Mouse (Mus musculus) midbrain, postnatal 0 days (tissue): Measurements from ENCODE around the gene Svs4. TPM values are rescaled to one million over a fixed set of nuclear protein-coding genes. Genes with fewer than 3 reads are reported as not detected.

ENCODE experiments used
- ATAC-seq: fragments of 200-750 bp; cut with Nextera tagmentation; 2 replicates; pipeline ENCODE4 v1.8.0; 2017; ENCODE audit warnings: moderate number of reproducible peaks, mild to moderate bottlenecking, moderate TSS enrichment, moderate library complexity; ENCODE audit not compliant: low FRiP score
- DNase-seq: peaks from one replicate; pipeline ENCODE4 v3.0.0-alpha.2; 2015; ENCODE audit warnings: low spot score
- H3K27ac ChIP-seq: fragments of 300-500 bp; sonication (generic); 2 replicates; pipeline ENCODE4 v1.5.1; 2014; ENCODE audit warnings: low read depth, mild to moderate bottlenecking, low read length, mixed read lengths
- H3K27me3 ChIP-seq: fragments of 300-500 bp; sonication (generic); 2 replicates; pipeline ENCODE4 v1.6.1; 2014; ENCODE audit warnings: low read length, control low read depth, mixed read lengths; ENCODE audit not compliant: insufficient read depth
- H3K36me3 ChIP-seq: fragments of 300-500 bp; sonication (generic); 2 replicates; pipeline ENCODE4 v1.6.1; 2014; ENCODE audit warnings: low read length, control low read depth, mixed read lengths; ENCODE audit not compliant: insufficient read depth
- H3K4me1 ChIP-seq: fragments of 300-500 bp; sonication (generic); 2 replicates; pipeline ENCODE4 v1.6.1; 2014; ENCODE audit warnings: mild to moderate bottlenecking, control low read depth, antibody characterized with exemption, low read length, mixed read lengths; ENCODE audit not compliant: insufficient read depth
- H3K4me2 ChIP-seq: fragments of 300-500 bp; sonication (generic); 2 replicates; pipeline ENCODE4 v1.6.1; 2014; ENCODE audit warnings: low read depth, mild to moderate bottlenecking, low read length, mixed read lengths; ENCODE audit not compliant: poor library complexity, severe bottlenecking
- H3K4me3 ChIP-seq: fragments of 300-500 bp; sonication (generic); 2 replicates; pipeline ENCODE4 v1.5.1; 2014; ENCODE audit warnings: low read depth, mild to moderate bottlenecking, low read length, moderate library complexity
- H3K9ac ChIP-seq: fragments of 300-500 bp; sonication (generic); replicated peaks from 2 replicates; pipeline ENCODE4 v1.6.1; 2014; ENCODE audit warnings: mild to moderate bottlenecking, low read length, moderate library complexity, mixed read lengths; ENCODE audit not compliant: poor library complexity, severe bottlenecking
- H3K9me3 ChIP-seq: fragments of 300-500 bp; sonication (generic); 2 replicates; pipeline ENCODE4 v1.6.1; 2016; ENCODE audit warnings: low read length, control low read depth
- CTCF ChIP-seq: IDR thresholded peaks from 2 replicates; pipeline ENCODE4 v1.5.1; 2016; ENCODE audit warnings: antibody characterized with exemption, mild to moderate bottlenecking
- WGBS: fragments of 180-500 bp; shearing (Covaris S2); extraction: QIAGEN DNeasy Blood & Tissue Kit; methylation state at CpG from one replicate; pipeline ENCODE4 v1.1.7; 2014; 5-methylcytosine and 5-hydroxymethylcytosine counted together
- polyA plus RNA-seq: library from polyadenylated mRNA; unstranded; fragments of >200 nt; fragmentation: Nextera tagmentation; extraction: Ambion mirVana; gene quantifications from 2 replicates; pipeline ENCODE4 v1.2.1, GENCODE M21; 2015
- total RNA-seq: library from RNA; depleted of rRNA; stranded (reverse); fragments of >200 nt; gene quantifications from 2 replicates; pipeline ENCODE4 v1.2.3, GENCODE M21; 2014; rRNA removed

The Svs4 gene
- total and polyA plus RNA-seq, 2 experiments from 2014 or later = not detected

DNA sequence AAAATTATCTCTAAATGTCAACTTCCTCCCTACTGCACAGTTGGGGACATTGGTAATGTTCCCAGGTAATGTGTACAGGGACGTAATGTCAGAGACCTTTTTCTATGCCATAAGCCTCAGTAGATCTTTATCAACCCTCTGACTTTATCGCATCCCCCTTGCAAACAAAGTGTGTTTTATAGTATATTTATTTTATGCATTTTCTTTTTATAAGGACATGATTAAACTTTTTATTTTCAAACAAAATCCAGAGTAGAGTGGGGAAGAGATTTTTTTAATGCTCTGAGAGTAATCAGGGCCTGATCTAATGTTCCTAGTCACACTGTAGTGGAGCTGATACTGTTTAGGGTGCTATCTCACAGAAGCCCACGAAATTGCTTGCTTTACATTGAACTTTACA, 39.9 kb downstream of the Svs4 start, which contains the start of gene Svs2:
TSS of gene Svs2 (minus strand) at position 101 of the 400 bp plus-strand sequence.
- H3K9me3 ChIP-seq = no peaks in the 10 kb centered on the region
- H3K9ac ChIP-seq = no peak within 1 kb of the TSS
- no peaks in the 10 kb centered on the region for H3K4me1 ChIP-seq
- H3K27ac ChIP-seq = no peak within 1 kb of the TSS
- H3K4me2 ChIP-seq = no peak within 1 kb of the TSS
- H3K36me3 ChIP-seq = no peaks in the 10 kb centered on the region
- ATAC-seq (no peak), DNase-seq (no peak)
- TF ChIP-seq CTCF = no peak
- H3K4me3 ChIP-seq = no peak within 1 kb of the TSS
- WGBS = 82% methylated on average over 3 of the region's 3 CpGs
- H3K27me3 ChIP-seq = no peaks in the 10 kb centered on the region

DNA sequence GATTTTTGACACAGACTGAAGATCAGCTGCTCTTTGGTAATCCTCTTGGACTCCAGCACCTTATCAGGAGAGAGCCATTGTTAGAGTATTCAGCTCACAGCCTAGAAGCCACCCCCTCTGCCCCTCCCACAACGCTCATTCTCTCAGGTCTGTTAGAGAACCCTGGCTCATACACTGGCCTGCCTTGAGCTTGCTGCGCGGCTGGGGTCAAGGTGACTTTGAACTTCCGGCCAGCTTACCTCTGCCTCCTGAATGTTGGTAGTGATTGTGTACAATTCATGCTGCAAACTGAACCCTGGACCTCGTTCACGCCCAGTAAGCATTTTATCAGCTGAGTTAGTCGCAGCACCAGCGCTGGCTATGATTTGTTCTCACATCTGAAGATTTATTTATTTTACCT, 45.6 kb downstream of the Svs4 start:
- WGBS = 90% methylated on average over 8 of the region's 8 CpGs
- Histone ChIP-seq H3K4me1 (no peaks in the 10 kb centered on the region), H3K4me2 (no peak overlapping the region), H3K9me3 (no peaks in the 10 kb centered on the region), H3K4me3 (no peak overlapping the region), H3K9ac (no peak overlapping the region), H3K27me3 (no peaks in the 10 kb centered on the region), H3K36me3 (no peaks in the 10 kb centered on the region), H3K27ac (no peak overlapping the region)
- no peak for ATAC-seq
- no peak for TF ChIP-seq CTCF
- DNase-seq = no peak

DNA sequence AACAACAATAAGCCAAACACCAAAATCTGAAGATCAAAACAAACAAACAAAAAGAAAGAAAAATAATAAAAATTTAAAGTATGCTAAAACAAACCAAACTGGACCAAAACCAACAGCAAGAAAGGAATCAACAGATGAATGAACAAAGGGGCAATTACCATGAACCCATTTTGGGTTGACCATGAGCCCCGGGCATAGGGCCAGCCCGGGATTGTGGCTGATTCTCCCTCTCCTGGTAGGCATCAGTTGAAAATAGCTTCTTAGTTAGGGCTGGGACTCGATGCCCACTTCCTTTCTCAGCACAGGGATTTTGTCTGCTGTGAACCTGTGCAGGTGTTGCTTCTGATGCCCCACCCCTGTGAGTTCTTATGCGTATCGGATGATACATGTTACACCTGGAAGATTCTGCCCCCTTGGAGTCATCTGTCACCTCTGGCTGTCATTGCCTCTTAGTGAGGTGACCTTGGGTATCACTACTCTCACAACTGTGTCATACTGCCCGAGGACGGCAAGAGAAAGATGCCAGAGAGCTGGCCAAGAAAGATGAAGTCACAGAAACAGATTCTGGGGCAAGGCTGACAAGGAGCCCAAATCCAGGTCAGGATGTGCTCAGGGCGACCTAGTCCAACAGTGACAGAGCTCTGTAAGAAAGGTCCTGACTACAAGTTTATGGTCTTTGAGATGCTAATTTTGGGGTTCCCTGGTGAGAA, 49.7 kb downstream of the Svs4 start:
- H3K9me3 ChIP-seq = no peaks in the 10 kb centered on the region
- no peak overlapping the region for H3K4me3 ChIP-seq
- H3K9ac ChIP-seq = no peak overlapping the region
- no peak for TF ChIP-seq CTCF
- no peak overlapping the region for H3K27ac ChIP-seq
- H3K36me3 ChIP-seq = no peaks in the 10 kb centered on the region
- H3K4me1 ChIP-seq = no peaks in the 10 kb centered on the region
- WGBS = 86% methylated on average over 8 of the region's 8 CpGs
- ATAC-seq (no peak), DNase-seq (no peak)
- H3K27me3 ChIP-seq = no peaks in the 10 kb centered on the region
- H3K4me2 ChIP-seq = no peak overlapping the region

Other genes starting within 250 kb of the Svs4 start
- gene Stk4, start 208.1 kb downstream of the Svs4 start, total RNA-seq = 24.6 and 28.3 TPM in 2 replicates
- 11.1 and 13.7 TPM in 2 replicates for gene Stk4, start 208.1 kb downstream of the Svs4 start, polyA plus RNA-seq
- 32.4 and 34.7 TPM in 2 replicates for gene Tomm34, start 207.3 kb downstream of the Svs4 start, total RNA-seq
- gene Tomm34, start 207.3 kb downstream of the Svs4 start, polyA plus RNA-seq = 45.3 and 46.7 TPM in 2 replicates
- 10.1 and 15.6 TPM in 2 replicates for gene Kcns1, start 107.3 kb downstream of the Svs4 start, total RNA-seq
- 3.8 and 4.3 TPM in 2 replicates for gene Kcns1, start 107.3 kb downstream of the Svs4 start, polyA plus RNA-seq
- not detected in 2 replicates for gene Wfdc5, start 95.7 kb downstream of the Svs4 start, total RNA-seq
- not detected in 2 replicates for gene Wfdc5, start 95.7 kb downstream of the Svs4 start, polyA plus RNA-seq
- not detected in 2 replicates for gene Wfdc12, start 87.9 kb downstream of the Svs4 start, total RNA-seq
- gene Wfdc12, start 87.9 kb downstream of the Svs4 start, polyA plus RNA-seq = not detected in 2 replicates
- gene Wfdc15a, start 78.3 kb downstream of the Svs4 start, total RNA-seq = not detected in 2 replicates
- not detected in 2 replicates for gene Wfdc15a, start 78.3 kb downstream of the Svs4 start, polyA plus RNA-seq
- not detected in 2 replicates for gene Wfdc15b, start 56.8 kb downstream of the Svs4 start, total RNA-seq
- not detected in 2 replicates for gene Wfdc15b, start 56.8 kb downstream of the Svs4 start, polyA plus RNA-seq
- gene Svs2, start 40.0 kb downstream of the Svs4 start, total RNA-seq = not detected in 2 replicates
- not detected in 2 replicates for gene Svs2, start 40.0 kb downstream of the Svs4 start, polyA plus RNA-seq
- not detected in 2 replicates for gene Svs3b, start 21.8 kb downstream of the Svs4 start, total RNA-seq
- not detected in 2 replicates for gene Svs3b, start 21.8 kb downstream of the Svs4 start, polyA plus RNA-seq
- gene Svs3a, start 10.8 kb upstream of the Svs4 start, total RNA-seq = not detected in 2 replicates
- not detected in 2 replicates for gene Svs3a, start 10.8 kb upstream of the Svs4 start, polyA plus RNA-seq
- not detected in 2 replicates for gene Svs6, start 38.3 kb upstream of the Svs4 start, total RNA-seq
- gene Svs6, start 38.3 kb upstream of the Svs4 start, polyA plus RNA-seq = not detected in 2 replicates
- gene Svs5, start 54.3 kb upstream of the Svs4 start, total RNA-seq = not detected in 2 replicates
- not detected in 2 replicates for gene Svs5, start 54.3 kb upstream of the Svs4 start, polyA plus RNA-seq
- gene Slpi, start 110.6 kb upstream of the Svs4 start, total RNA-seq = not detected in 2 replicates
- 0.27 and 0.36 TPM in 2 replicates for gene Slpi, start 110.6 kb upstream of the Svs4 start, polyA plus RNA-seq
- gene Rbpjl, start 124.7 kb upstream of the Svs4 start, total RNA-seq = 0.77 TPM in 1 of 2 replicates, not detected in the other
- gene Rbpjl, start 124.7 kb upstream of the Svs4 start, polyA plus RNA-seq = 0.04 TPM in 1 of 2 replicates, not detected in the other
- gene Matn4, start 126.7 kb upstream of the Svs4 start, total RNA-seq = 1.9 and 2.0 TPM in 2 replicates
- 1.9 and 2.1 TPM in 2 replicates for gene Matn4, start 126.7 kb upstream of the Svs4 start, polyA plus RNA-seq
- gene Sdc4, start 165.4 kb upstream of the Svs4 start, total RNA-seq = 13.8 and 20.3 TPM in 2 replicates
- gene Sdc4, start 165.4 kb upstream of the Svs4 start, polyA plus RNA-seq = 18.3 and 19.3 TPM in 2 replicates
- 194 and 206 TPM in 2 replicates for gene Sys1, start 178.5 kb upstream of the Svs4 start, total RNA-seq
- gene Sys1, start 178.5 kb upstream of the Svs4 start, polyA plus RNA-seq = 103 and 108 TPM in 2 replicates
- gene Gm20458, start 182.5 kb upstream of the Svs4 start, total RNA-seq = 4.7 and 15.0 TPM in 2 replicates
- 6.9 and 7.2 TPM in 2 replicates for gene Gm20458, start 182.5 kb upstream of the Svs4 start, polyA plus RNA-seq
- not detected in 2 replicates for gene Trp53tg5, start 195.3 kb upstream of the Svs4 start, total RNA-seq
- not detected in 2 replicates for gene Trp53tg5, start 195.3 kb upstream of the Svs4 start, polyA plus RNA-seq
- gene Dbndd2, start 207.6 kb upstream of the Svs4 start, total RNA-seq = 21.1 and 26.7 TPM in 2 replicates
- gene Dbndd2, start 207.6 kb upstream of the Svs4 start, polyA plus RNA-seq = 24.8 and 25.4 TPM in 2 replicates
- gene Pigt, start 219.1 kb upstream of the Svs4 start, total RNA-seq = 117 and 126 TPM in 2 replicates
- gene Pigt, start 219.1 kb upstream of the Svs4 start, polyA plus RNA-seq = 121 and 126 TPM in 2 replicates